Mouse (Mus musculus) telencephalon, adult 2 months (tissue): ENCODE data around the gene Zfyve16.

Experiments
- DNase-seq: peaks from one replicate; pipeline ENCODE4 v3.0.0-alpha.2; 2011; ENCODE audit warnings: low read depth, low spot score

Zfyve16 gene

GRCm38 (mm10) chr13:92469381-92469780 lies 61.3 kb downstream of the Zfyve16 start:
- DNase-seq = no peak

GRCm38 (mm10) chr13:92467891-92468290 lies 62.8 kb downstream of the Zfyve16 start:
- DNase-seq = no peak

GRCm38 (mm10) chr13:92464698-92465097 lies 66.0 kb downstream of the Zfyve16 start:
- DNase-seq = no peak

GRCm38 (mm10) chr13:92446872-92447271 lies 83.8 kb downstream of the Zfyve16 start:
- no peak for DNase-seq

GRCm38 (mm10) chr13:92440286-92440685 lies 90.4 kb downstream of the Zfyve16 start:
- no peak for DNase-seq

- DNase-seq = no peak
These were observed 92.0 kb downstream of the Zfyve16 start for GRCm38 (mm10) chr13:92438656-92439055.
